Mouse (Mus musculus) heart, embryonic 14.5 days (tissue): Measurements from ENCODE around the gene Igfn1. TPM values are rescaled to one million over a fixed set of nuclear protein-coding genes. Genes with fewer than 3 reads are reported as not detected.
A peak's percentile ranks its signal among the peaks of the same experiment; 100 is the strongest.

Experiments
- ATAC-seq: fragments of 200-750 bp; cut with Nextera tagmentation; 2 replicates; pipeline ENCODE4 v1.8.0; 2017; ENCODE audit warnings: low read depth, moderate TSS enrichment; ENCODE audit not compliant: insufficient number of reproducible peaks, insufficient read depth, low FRiP score
- H3K27ac ChIP-seq, 2 experiments: fragments of 200-500 bp in 1 of 2; fragments of 300-500 bp in 1 of 2; sonication (generic) in 1 of 2; replicated peaks in 1 of 2; 2 replicates each; pipeline ENCODE4 v1.5.1; 2012 to 2014; ENCODE audit warnings: low read depth in 2 of 2, low read length in 2 of 2, control low read depth in 1 of 2, mild to moderate bottlenecking in 1 of 2, mixed read lengths in 1 of 2; ENCODE audit not compliant: control insufficient read depth in 1 of 2, insufficient read depth in 1 of 2
- H3K27me3 ChIP-seq: fragments of 300-500 bp; sonication (generic); 2 replicates; pipeline ENCODE4 v1.6.1; 2014; ENCODE audit warnings: mild to moderate bottlenecking, low read length, control low read depth; ENCODE audit not compliant: control insufficient read depth, insufficient read depth
- H3K36me3 ChIP-seq: fragments of 300-500 bp; sonication (generic); 2 replicates; pipeline ENCODE4 v1.6.1; 2014; ENCODE audit warnings: mild to moderate bottlenecking, control low read depth, low read length, mixed read lengths; ENCODE audit not compliant: control insufficient read depth, insufficient read depth
- H3K4me1 ChIP-seq, 2 experiments: fragments of 200-500 bp in 1 of 2; fragments of 300-500 bp in 1 of 2; sonication (generic) in 1 of 2; 2 replicates each; pipeline ENCODE4 v1.6.1; 2012 to 2014; ENCODE audit warnings: low read length in 2 of 2, control low read depth in 1 of 2, mixed read lengths in 1 of 2; ENCODE audit not compliant: control insufficient read depth in 2 of 2, insufficient read depth in 2 of 2
- H3K4me2 ChIP-seq: fragments of 300-500 bp; sonication (generic); 2 replicates; pipeline ENCODE4 v1.6.1; 2014; ENCODE audit warnings: mild to moderate bottlenecking, low read length
- H3K4me3 ChIP-seq, 2 experiments: fragments of 200-500 bp in 1 of 2; fragments of 300-500 bp in 1 of 2; sonication (generic) in 1 of 2; 2 replicates each; pipeline ENCODE4 v1.5.1; 2012 to 2014; ENCODE audit warnings: low read length in 2 of 2, mild to moderate bottlenecking in 2 of 2, control low read depth in 1 of 2, low read depth in 1 of 2, moderate library complexity in 1 of 2; ENCODE audit not compliant: control insufficient read depth in 1 of 2, insufficient read depth in 1 of 2
- H3K9ac ChIP-seq: fragments of 300-500 bp; sonication (generic); 2 replicates; pipeline ENCODE4 v1.6.1; 2014; ENCODE audit warnings: mild to moderate bottlenecking, low read length
- H3K9me3 ChIP-seq: fragments of 300-500 bp; sonication (generic); 2 replicates; pipeline ENCODE4 v1.6.1; 2016; ENCODE audit warnings: low read length, control low read depth; ENCODE audit not compliant: control insufficient read depth
- WGBS: fragments of 180-500 bp; shearing (Covaris S2); extraction: QIAGEN DNeasy Blood & Tissue Kit; methylation state at CpG from one replicate; pipeline ENCODE4 v1.1.7; 2014; 5-methylcytosine and 5-hydroxymethylcytosine counted together
- polyA plus RNA-seq: library from polyadenylated mRNA; unstranded; fragments of >200 nt; fragmentation: Nextera tagmentation; extraction: Ambion mirVana; gene quantifications from 2 replicates; pipeline ENCODE4 v1.2.1, GENCODE M21; 2014

Igfn1 gene
- polyA plus RNA-seq, 1 experiment from 2014 or later = 0.08 TPM

DNA sequence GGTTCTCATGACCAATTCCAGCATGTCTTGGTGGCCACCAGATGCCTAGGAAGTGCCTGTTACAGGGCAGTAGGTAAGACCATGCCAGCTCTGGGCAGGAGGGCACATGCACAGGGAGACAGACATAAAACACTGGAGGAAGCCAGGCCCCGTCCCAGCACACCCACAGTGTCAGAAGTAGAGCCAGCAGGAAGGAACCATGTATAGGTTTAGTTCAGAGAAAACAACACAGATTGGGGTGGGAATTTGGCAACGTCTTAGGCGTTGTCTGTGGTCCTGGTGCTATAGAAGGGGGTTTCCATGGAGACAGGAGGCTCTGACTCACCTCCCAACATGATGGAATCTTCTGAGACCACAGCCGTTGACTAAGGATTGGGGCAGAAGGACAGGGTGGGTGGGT, 59.9 kb downstream of the Igfn1 start:
- ATAC-seq = no peak
- no peak overlapping the region for H3K4me3 ChIP-seq
- H3K4me2 ChIP-seq = no peak overlapping the region
- H3K36me3 ChIP-seq = no peaks in the 10 kb centered on the region
- peaks cover 7% of the 10 kb centered on the region for H3K27me3 ChIP-seq
- no peak overlapping the region for H3K9ac ChIP-seq
- peaks cover 2 to 5% of the 10 kb centered on the region in 2 experiments; a peak in 3 of 4 replicates for H3K4me1 ChIP-seq
- WGBS = 48% methylated on average over 4 of the region's 4 CpGs
- H3K27ac ChIP-seq = no peak overlapping the region
- H3K9me3 ChIP-seq = no peaks in the 10 kb centered on the region

DNA sequence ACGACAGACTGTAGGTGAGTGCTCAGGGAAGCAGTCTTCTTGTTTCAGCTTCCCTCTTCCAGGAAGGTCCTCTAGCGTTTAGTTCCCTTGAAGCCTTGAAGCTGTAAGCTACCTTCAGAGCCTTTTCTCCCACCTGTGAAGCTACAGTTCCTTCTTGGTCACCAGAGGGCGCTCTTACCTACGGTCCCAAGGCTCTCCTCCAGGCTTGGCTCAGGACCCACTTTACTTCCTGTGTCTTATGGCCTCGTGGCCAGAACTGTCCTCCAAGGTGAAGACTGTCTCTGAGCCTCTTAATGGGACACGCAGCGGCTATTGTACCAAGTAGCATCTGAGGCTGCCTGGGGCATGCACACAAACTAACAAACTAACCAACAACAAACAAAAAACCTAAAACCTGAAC, 60.4 kb downstream of the Igfn1 start:
- Histone ChIP-seq H3K9ac (no peak overlapping the region), H3K4me1 (peaks cover 2 to 5% of the 10 kb centered on the region in 2 experiments; a peak in 3 of 4 replicates), H3K36me3 (no peaks in the 10 kb centered on the region), H3K27me3 (peaks cover 3% of the 10 kb centered on the region), H3K4me3 (no peak overlapping the region), H3K4me2 (no peak overlapping the region), H3K27ac (no peak overlapping the region), H3K9me3 (no peaks in the 10 kb centered on the region)
- 10% methylated on average over 7 of the region's 7 CpGs for WGBS
- no peak for ATAC-seq

DNA sequence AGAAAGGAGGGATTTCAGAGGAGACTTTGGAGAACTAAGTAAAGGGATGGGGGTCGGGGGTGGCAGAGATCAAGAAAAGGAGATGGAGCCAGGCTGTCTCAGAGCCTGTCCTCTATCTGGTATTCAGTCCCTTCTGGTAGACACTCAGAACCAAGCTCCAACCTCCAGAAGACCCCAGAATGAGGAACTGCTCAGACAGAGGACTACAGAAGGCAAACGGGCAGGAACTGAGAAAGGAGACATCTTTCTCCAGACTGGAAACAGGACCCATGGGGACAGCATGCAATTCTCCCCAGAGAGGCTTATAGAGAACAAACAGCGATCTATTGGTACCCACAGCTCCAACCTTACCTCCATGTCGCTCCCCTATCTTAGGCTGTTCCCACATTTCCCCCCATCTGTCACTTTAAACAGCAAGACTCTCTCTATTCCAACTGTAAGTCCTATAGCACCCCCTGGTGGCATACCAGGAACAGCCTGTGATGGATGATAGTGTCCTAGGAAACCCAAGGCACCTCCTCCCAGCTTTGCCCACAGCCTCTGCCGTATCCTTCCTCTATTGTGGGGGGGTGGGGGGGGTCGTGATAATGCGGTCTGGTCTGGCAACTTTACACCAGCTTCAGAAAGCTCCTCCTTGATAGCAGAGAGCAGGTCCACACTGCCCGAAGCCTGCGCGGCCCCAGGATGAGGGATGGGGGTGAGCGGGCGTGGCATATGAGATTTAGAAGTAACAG, 61.4 kb downstream of the Igfn1 start:
- Histone ChIP-seq H3K9ac (no peak overlapping the region), H3K27me3 (peaks cover 3% of the 10 kb centered on the region; the same call in 1 of the 2 replicates), H3K4me3 (no peak overlapping the region), H3K4me2 (no peak overlapping the region), H3K9me3 (no peaks in the 10 kb centered on the region), H3K36me3 (no peaks in the 10 kb centered on the region), H3K4me1 (peaks cover 2 to 5% of the 10 kb centered on the region in 2 experiments; a peak in 3 of 4 replicates), H3K27ac (no peak overlapping the region)
- ATAC-seq = peak; percentile 38; the same call in 1 of the 2 replicates
- 38% methylated on average over 12 of the region's 12 CpGs for WGBS

DNA sequence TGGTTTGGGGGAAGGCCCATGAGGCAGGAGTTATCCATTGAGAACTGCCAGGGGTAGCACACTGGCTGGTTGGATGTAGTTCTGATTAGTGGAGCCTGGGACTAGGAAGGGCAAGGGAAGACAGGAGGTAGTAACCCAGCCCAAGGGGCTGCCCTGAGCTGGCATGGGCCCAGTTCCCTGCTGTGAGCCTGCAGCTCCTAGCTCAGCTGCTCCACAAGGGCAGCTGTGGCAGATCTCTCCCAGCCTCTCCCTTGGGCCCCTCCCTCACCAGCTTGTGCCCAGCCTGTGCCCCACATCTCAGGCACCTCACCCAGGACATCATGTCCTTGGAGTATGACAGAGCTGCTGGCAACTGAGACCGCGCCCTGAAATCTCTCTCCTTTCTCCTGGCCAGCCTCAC, 62.4 kb downstream of the Igfn1 start:
- 95% methylated on average over 2 of the region's 2 CpGs for WGBS
- ATAC-seq = no peak
- no peak overlapping the region for H3K9ac ChIP-seq
- H3K4me3 ChIP-seq = no peak overlapping the region
- H3K4me2 ChIP-seq = no peak overlapping the region
- no peaks in the 10 kb centered on the region for H3K36me3 ChIP-seq
- H3K27me3 ChIP-seq = peaks cover 3% of the 10 kb centered on the region; the same call in 1 of the 2 replicates
- peaks cover 2 to 5% of the 10 kb centered on the region in 2 experiments; a peak in 3 of 4 replicates for H3K4me1 ChIP-seq
- no peak overlapping the region for H3K27ac ChIP-seq
- H3K9me3 ChIP-seq = no peaks in the 10 kb centered on the region

DNA sequence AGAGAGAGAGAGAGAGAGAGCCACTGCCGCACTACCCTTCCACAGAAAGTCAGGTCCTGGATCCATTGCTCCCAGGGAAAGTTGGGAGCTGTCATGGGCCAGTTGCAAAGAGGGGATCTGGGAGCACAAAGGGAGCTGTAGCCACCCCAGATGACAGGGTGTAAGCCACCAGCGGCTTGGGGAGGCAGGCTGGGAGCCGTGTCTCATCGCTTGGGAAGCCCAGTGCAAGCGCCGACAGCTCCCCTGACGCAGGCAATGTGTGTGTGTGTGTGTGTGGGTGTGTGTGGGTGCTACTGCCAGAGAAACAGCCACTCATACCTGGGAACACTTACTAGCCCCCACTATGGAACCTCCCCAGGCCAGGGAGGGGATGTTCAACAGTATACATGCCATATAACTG, 64.0 kb downstream of the Igfn1 start:
- no peak overlapping the region for H3K9ac ChIP-seq

DNA sequence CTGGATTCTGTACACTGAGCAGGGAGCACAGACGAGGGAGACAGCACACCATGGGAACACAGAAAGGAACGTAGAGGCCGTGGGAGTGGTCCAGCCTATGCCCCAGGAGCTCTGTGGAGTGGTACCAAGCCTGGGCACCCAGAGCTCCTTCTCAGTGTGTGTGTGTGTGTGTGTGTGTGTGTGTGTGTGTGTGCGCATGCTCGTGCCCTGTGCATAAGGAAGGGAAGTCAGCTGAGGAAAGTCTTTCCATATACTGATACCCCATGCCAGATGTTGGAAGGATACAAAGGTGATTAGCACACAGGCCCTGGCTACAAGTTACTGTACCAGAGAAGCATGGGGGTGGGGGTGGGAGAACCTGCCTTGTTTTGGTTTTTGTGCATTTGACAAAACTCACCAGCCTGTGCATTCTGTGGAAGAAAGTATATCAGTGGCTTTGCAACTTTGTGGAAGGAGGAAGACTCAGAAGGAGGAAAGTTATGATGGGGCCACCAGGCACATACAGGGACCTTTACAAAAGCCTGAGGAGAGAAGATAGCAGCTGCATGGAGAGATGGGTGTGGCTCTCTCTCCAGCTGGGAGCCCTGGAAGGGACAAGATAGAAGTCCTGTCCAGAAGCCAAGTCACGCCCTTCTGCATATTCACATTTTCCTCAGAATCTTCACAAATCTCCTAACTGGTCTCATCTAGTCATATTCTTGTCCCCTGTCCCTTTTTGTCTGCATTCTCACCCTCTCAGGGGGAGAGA, 64.7 kb downstream of the Igfn1 start:
- no peaks in the 10 kb centered on the region for H3K36me3 ChIP-seq
- no peak overlapping the region for H3K4me3 ChIP-seq
- WGBS = 56% methylated on average over 6 of the region's 6 CpGs
- no peak overlapping the region for H3K9ac ChIP-seq
- peaks cover 7 to 12% of the 10 kb centered on the region in 2 experiments for H3K4me1 ChIP-seq
- no peak for ATAC-seq
- peaks cover 3% of the 10 kb centered on the region; the same call in 1 of the 2 replicates for H3K27me3 ChIP-seq
- no peaks in the 10 kb centered on the region for H3K9me3 ChIP-seq
- H3K4me2 ChIP-seq = no peak overlapping the region
- H3K27ac ChIP-seq = no peak overlapping the region

More for the DNA sequence above, 64.0 kb downstream of the Igfn1 start:
- no peak for ATAC-seq
- 23% methylated on average over 7 of the region's 7 CpGs for WGBS
- Histone ChIP-seq H3K4me2 (no peak overlapping the region), H3K27ac (no peak overlapping the region), H3K4me3 (no peak overlapping the region), H3K4me1 (peaks cover 7 to 12% of the 10 kb centered on the region in 2 experiments), H3K27me3 (peaks cover 3% of the 10 kb centered on the region; the same call in 1 of the 2 replicates), H3K36me3 (no peaks in the 10 kb centered on the region), H3K9me3 (no peaks in the 10 kb centered on the region)

DNA sequence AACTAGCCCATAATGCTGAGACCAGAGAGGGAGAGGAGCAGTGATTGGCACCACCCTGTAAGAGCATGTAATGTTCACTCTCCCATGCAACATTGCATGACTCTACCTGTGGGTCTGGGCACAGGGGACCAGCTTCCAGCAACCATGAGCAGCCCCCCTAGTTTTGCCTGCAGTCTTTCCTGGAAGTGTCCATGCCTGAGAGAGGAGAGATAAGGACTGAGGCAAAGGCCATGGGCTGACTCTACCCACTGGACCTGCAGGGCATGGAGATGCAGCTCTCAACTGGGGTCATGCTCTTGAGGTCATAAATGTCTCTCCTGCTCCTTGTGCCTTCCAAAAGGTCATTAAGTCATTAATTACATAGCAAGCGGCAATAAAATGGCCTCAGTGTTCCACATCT, 70.1 kb downstream of the Igfn1 start:
- Histone ChIP-seq H3K9me3 (peaks cover 5% of the 10 kb centered on the region), H3K27ac (no peak overlapping the region), H3K4me3 (no peak overlapping the region), H3K9ac (no peak overlapping the region), H3K4me1 (peaks cover 6 to 7% of the 10 kb centered on the region in 2 experiments), H3K27me3 (no peaks in the 10 kb centered on the region), H3K36me3 (no peaks in the 10 kb centered on the region), H3K4me2 (no peak overlapping the region)
- 78% methylated on average over 1 of the region's 1 CpGs for WGBS
- ATAC-seq = no peak
